Mouse (Mus musculus) midbrain, embryonic 11.5 days (tissue): Measurements from ENCODE around the gene Foxn3. TPM values are rescaled to one million over a fixed set of nuclear protein-coding genes. Genes with fewer than 3 reads are reported as not detected.

ENCODE experiments used
- ATAC-seq: fragments of 200-750 bp; cut with Nextera tagmentation; 2 replicates; pipeline ENCODE4 v1.8.0; 2017; ENCODE audit warnings: moderate TSS enrichment, moderate library complexity; ENCODE audit not compliant: low FRiP score
- DNase-seq: peaks from one replicate; pipeline ENCODE4 v3.0.0; 2015; ENCODE audit warnings: low spot score; ENCODE audit errors: missing footprints
- H3K27ac ChIP-seq: fragments of 300-500 bp; sonication (generic); 2 replicates; pipeline ENCODE4 v1.5.1; 2014; ENCODE audit warnings: low read depth, low read length
- H3K27me3 ChIP-seq: fragments of 300-500 bp; sonication (generic); 2 replicates; pipeline ENCODE4 v1.6.1; 2014; ENCODE audit warnings: mild to moderate bottlenecking, low read length, moderate library complexity, mixed read lengths; ENCODE audit not compliant: control insufficient read depth, insufficient read depth
- H3K36me3 ChIP-seq: fragments of 300-500 bp; sonication (generic); 2 replicates; pipeline ENCODE4 v1.6.1; 2014; ENCODE audit warnings: mild to moderate bottlenecking, low read length, moderate library complexity, mixed read lengths; ENCODE audit not compliant: control insufficient read depth, insufficient read depth
- H3K4me1 ChIP-seq: fragments of 300-500 bp; sonication (generic); 2 replicates; pipeline ENCODE4 v1.6.1; 2014; ENCODE audit warnings: low read length; ENCODE audit not compliant: control insufficient read depth, insufficient read depth
- H3K4me2 ChIP-seq: fragments of 300-500 bp; sonication (generic); 2 replicates; pipeline ENCODE4 v1.6.1; 2014; ENCODE audit warnings: mild to moderate bottlenecking, moderate library complexity
- H3K4me3 ChIP-seq: fragments of 300-500 bp; sonication (generic); 2 replicates; pipeline ENCODE4 v1.5.1; 2014; ENCODE audit warnings: low read depth, low read length
- H3K9ac ChIP-seq: fragments of 300-500 bp; sonication (generic); 2 replicates; pipeline ENCODE4 v1.6.1; 2014; ENCODE audit warnings: low read length
- H3K9me3 ChIP-seq: fragments of 300-500 bp; sonication (generic); 2 replicates; pipeline ENCODE4 v1.6.1; 2016; ENCODE audit warnings: low read length; ENCODE audit not compliant: control insufficient read depth
- WGBS: fragments of 180-500 bp; shearing (Covaris S2); extraction: QIAGEN DNeasy Blood & Tissue Kit; methylation state at CpG from one replicate; pipeline ENCODE4 v1.1.7; 2014; 5-methylcytosine and 5-hydroxymethylcytosine counted together
- polyA plus RNA-seq: library from polyadenylated mRNA; unstranded; fragments of >200 nt; fragmentation: Nextera tagmentation; extraction: Ambion mirVana; gene quantifications from 2 replicates; pipeline ENCODE4 v1.2.1, GENCODE M21; 2014

Gene Foxn3
- polyA plus RNA-seq, 1 experiment from 2014 or later, result 73.8 TPM

DNA sequence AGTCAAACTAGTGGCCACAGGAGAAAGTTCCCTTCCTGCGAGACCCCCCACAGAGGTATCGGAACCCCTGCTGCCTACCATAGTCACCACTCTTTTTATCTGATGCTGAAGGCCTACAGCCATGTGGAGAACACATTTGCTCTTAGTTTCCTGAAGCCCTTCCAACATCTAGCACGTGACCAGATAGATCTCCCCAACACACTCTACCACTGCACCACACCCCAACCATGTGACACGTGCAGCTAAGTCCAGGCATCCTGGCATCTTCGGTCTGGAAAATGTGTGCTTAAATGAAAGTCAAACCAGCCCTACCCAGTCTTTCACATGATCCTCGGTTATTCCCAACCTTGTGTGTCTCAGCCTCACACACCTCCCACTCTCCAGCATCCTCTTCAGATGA is 200.4 kb downstream of the Foxn3 start:
- H3K4me2 ChIP-seq, result no peak overlapping the region
- 90% methylated on average over 6 of the region's 6 CpGs for WGBS
- H3K4me1 ChIP-seq, result peaks cover 12% of the 10 kb centered on the region
- no peaks in the 10 kb centered on the region for H3K36me3 ChIP-seq
- ATAC-seq, result no peak
- no peak overlapping the region for H3K9ac ChIP-seq
- no peak overlapping the region for H3K27ac ChIP-seq
- H3K27me3 ChIP-seq, result no peaks in the 10 kb centered on the region
- no peak for DNase-seq
- no peaks in the 10 kb centered on the region for H3K9me3 ChIP-seq
- H3K4me3 ChIP-seq, result no peak overlapping the region

DNA sequence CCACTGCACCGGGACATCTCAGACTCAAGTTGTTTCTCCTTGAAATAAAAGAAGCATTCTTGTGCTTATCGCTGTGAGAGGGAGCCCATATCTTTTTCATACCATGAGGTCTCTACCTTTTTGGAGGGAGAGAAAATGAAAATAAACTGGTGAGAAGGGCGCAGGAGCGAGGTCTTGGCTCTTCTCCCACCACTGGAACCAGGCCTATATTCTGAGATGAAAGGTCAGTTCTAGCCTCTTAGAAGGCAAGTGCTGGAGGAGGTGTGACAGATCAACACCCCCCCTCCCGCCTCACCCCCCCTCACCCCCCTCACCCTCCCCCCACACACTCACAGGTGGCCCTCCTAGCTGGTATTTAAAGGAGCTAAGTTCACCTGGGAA is 201.6 kb downstream of the Foxn3 start:
- no peak overlapping the region for H3K27ac ChIP-seq
- 68% methylated on average over 5 of the region's 5 CpGs for WGBS
- DNase-seq, result no peak

DNA sequence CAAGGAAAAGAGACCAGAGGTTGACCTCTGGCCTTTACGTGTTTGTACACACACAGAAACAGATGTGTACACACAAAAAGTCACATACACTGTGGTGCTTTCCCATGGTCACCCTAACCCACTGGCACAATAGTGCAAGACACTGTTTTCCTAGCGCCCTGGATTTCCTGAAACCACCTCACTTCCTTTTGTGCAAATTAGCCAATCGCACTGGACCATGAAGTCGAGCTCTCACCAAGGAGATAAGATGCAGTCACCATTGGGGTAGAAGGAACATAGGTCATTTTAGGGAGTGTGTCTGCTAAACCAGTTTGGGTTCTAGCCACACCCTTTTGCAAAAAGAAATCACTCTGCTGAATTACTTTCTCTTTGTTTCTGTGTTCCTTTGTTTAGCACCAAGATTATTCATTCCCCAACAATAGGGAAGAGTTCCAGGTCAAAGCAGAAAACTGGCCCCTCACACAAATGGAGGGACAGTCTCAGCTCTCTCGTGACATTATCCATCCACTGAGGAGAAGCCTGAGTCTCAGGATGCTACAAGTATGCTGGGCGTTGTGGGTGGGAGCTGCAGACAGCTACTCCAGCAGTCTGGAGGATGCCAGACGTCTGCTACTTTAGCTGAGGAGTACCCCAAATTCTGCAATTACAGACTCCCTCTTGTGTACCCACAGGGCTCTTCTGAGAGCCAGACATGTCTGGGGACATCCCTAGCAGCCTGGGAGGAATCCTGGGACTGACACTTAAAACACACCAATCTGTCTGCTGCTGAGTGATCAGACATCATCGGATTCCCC is 202.2 kb downstream of the Foxn3 start:
- Histone ChIP-seq H3K36me3 (no peaks in the 10 kb centered on the region), H3K4me3 (no peak overlapping the region), H3K27ac (no peak overlapping the region), H3K9ac (no peak overlapping the region), H3K4me1 (peaks cover 13% of the 10 kb centered on the region), H3K27me3 (no peaks in the 10 kb centered on the region), H3K9me3 (no peaks in the 10 kb centered on the region), H3K4me2 (no peak overlapping the region)
- DNase-seq (no peak), ATAC-seq (no peak)
- WGBS, result 69% methylated on average over 8 of the region's 8 CpGs

More for the DNA sequence above, 201.6 kb downstream of the Foxn3 start:
- H3K27me3 ChIP-seq, result no peaks in the 10 kb centered on the region
- no peak overlapping the region for H3K4me2 ChIP-seq
- no peaks in the 10 kb centered on the region for H3K36me3 ChIP-seq
- H3K4me3 ChIP-seq, result no peak overlapping the region
- H3K9me3 ChIP-seq, result no peaks in the 10 kb centered on the region
- H3K4me1 ChIP-seq, result peaks cover 13% of the 10 kb centered on the region
- no peak overlapping the region for H3K9ac ChIP-seq
- no peak for ATAC-seq

DNA sequence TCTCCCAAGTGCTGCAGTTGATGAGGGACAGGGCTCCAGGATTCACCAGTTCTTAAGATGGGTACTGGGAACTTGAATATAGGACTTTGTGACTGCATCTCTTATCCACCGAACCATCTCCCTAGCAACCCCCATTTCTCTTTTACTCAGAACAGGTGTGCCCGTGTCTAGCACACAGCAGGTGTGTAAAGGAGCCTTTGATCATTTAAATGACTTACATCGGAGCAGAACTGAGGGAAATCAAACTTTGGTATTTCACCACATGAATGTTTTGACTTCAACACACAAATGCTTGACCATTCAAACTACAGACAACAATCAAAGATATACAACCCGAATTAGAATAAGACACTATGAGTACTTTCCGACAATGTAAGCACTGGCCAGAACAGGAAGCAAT is 204.7 kb downstream of the Foxn3 start:
- Histone ChIP-seq H3K27ac (no peak overlapping the region), H3K4me2 (no peak overlapping the region), H3K4me3 (no peak overlapping the region), H3K9ac (no peak overlapping the region), H3K27me3 (no peaks in the 10 kb centered on the region), H3K4me1 (peaks cover 13% of the 10 kb centered on the region), H3K36me3 (no peaks in the 10 kb centered on the region), H3K9me3 (no peaks in the 10 kb centered on the region)
- DNase-seq, result no peak
- 84% methylated on average over 5 of the region's 5 CpGs for WGBS
- no peak for ATAC-seq

DNA sequence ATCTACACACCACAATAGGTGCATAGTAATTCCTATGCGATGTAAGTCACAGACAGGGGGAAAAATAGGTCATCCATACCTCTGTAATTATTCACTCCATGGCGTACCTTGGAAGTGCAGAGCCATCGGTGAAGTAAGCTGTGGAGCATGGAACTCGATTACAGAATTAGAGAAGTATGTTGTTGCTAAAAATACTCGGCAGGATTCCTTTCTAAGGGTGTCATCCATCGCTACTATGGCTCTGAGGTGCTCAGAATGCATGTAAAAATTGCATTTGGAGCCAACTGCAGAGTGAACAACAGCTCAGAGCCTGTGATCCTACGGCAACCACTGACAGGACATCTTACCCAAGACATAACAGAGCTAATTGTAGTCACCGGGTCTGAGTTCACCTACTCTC is 206.7 kb downstream of the Foxn3 start:
- no peaks in the 10 kb centered on the region for H3K9me3 ChIP-seq
- H3K27ac ChIP-seq, result no peak overlapping the region
- H3K4me1 ChIP-seq, result peaks cover 10% of the 10 kb centered on the region
- ATAC-seq (no peak), DNase-seq (no peak)
- H3K27me3 ChIP-seq, result no peaks in the 10 kb centered on the region
- no peak overlapping the region for H3K4me2 ChIP-seq
- H3K9ac ChIP-seq, result no peak overlapping the region
- H3K4me3 ChIP-seq, result no peak overlapping the region
- no peaks in the 10 kb centered on the region for H3K36me3 ChIP-seq
- 92% methylated on average over 8 of the region's 8 CpGs for WGBS

DNA sequence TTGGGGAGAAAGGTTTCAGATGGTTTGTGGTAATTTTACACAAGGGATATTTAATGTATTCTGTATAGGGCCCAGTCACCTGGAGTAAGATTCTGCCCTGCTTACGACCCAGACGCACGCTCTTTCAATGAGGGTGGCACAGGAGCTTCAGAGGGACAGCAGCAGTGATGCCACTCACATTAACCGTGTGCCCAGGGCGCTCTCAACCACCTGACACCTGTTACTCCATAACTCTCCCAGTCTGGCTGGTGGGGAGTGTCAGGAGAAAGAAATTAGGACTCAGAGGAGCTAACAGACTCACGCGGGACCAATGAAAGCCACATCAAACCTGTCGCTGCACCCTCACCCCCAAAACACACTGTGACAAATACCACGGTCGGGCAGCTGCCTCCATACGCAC is 209.7 kb downstream of the Foxn3 start:
- Histone ChIP-seq H3K36me3 (no peaks in the 10 kb centered on the region), H3K27ac (no peak overlapping the region), H3K9ac (no peak overlapping the region), H3K9me3 (no peaks in the 10 kb centered on the region), H3K4me2 (no peak overlapping the region), H3K27me3 (no peaks in the 10 kb centered on the region), H3K4me1 (peaks cover 11% of the 10 kb centered on the region), H3K4me3 (no peak overlapping the region)
- WGBS, result 90% methylated on average over 11 of the region's 11 CpGs
- DNase-seq (no peak), ATAC-seq (no peak)

DNA sequence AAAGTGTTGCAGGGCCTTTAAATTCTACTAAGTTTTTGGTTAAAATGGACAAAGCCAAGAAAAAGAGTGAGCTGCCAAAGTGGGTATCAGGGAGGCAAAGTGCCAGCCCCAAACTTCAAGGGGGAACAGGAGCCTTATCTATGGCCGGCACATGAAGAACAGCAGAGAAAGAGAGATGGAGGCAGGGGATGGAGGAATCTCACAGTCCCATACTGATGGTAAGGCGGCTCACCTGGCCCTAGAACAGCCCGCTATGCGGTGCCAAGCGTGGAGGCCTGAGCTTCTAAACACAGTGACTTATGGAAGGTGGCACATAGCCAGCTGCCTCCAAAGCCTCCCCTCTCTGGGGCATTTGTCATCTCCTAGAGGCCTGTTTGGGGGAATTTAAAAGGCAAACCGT is 210.8 kb downstream of the Foxn3 start:
- over 99% methylated on average over 6 of the region's 6 CpGs for WGBS
- no peaks in the 10 kb centered on the region for H3K36me3 ChIP-seq
- H3K9ac ChIP-seq, result no peak overlapping the region
- ATAC-seq, result no peak
- H3K9me3 ChIP-seq, result no peaks in the 10 kb centered on the region
- DNase-seq, result no peak
- no peak overlapping the region for H3K27ac ChIP-seq
- no peak overlapping the region for H3K4me2 ChIP-seq
- H3K4me3 ChIP-seq, result no peak overlapping the region
- no peaks in the 10 kb centered on the region for H3K27me3 ChIP-seq
- H3K4me1 ChIP-seq, result peaks cover 13% of the 10 kb centered on the region

DNA sequence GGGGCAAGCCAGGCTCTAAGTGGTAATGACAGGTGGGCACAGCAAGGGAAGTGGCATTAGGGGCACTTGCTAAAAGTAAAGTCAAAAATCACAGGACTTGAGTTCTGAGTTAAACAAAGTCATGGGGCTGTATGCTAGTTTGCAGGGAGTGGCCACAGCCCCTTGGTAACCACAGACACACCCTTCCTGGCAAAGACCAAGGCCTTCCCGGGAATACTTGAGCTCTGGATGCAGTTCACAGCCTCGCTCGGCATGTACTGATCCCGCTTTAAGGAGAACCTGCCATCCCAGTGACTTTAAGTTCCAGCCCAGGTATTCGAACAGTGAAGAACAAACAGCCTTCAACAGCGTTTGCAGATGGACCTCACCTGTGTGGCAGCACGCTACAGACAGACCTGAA is 211.2 kb downstream of the Foxn3 start:
- Histone ChIP-seq H3K9me3 (no peaks in the 10 kb centered on the region), H3K36me3 (no peaks in the 10 kb centered on the region), H3K4me1 (peaks cover 13% of the 10 kb centered on the region), H3K27me3 (no peaks in the 10 kb centered on the region), H3K4me3 (no peak overlapping the region), H3K27ac (no peak overlapping the region), H3K4me2 (no peak overlapping the region), H3K9ac (no peak overlapping the region)
- no peak for DNase-seq
- 87% methylated on average over 7 of the region's 7 CpGs for WGBS
- ATAC-seq, result no peak

DNA sequence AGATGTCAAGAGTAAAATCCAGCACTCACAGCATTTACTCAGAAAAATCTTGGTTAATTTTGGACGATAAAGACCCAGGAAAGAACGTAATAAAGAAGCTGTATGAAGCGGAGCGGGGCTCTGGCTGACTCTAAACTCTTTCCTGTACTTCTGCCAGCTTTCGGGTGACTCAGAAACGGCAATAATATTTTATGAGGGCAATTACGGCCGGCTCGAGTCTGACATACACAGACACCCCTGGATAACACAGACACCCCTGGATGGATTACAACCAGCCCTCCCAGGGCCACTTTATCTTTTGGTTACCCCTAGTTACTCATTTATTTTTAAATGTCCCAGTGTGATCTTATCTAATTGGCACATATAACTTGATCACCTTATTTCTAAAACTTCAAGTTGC is 211.7 kb downstream of the Foxn3 start:
- ATAC-seq (no peak), DNase-seq (no peak)
- Histone ChIP-seq H3K27ac (no peak overlapping the region), H3K9ac (no peak overlapping the region), H3K36me3 (no peaks in the 10 kb centered on the region), H3K4me2 (no peak overlapping the region), H3K27me3 (no peaks in the 10 kb centered on the region), H3K9me3 (no peaks in the 10 kb centered on the region), H3K4me3 (no peak overlapping the region), H3K4me1 (peaks cover 13% of the 10 kb centered on the region)
- WGBS, result 94% methylated on average over 9 of the region's 9 CpGs
